Mouse (Mus musculus) fat pad, adult 2 months (tissue): Measurements from ENCODE around the gene Nsg1.

Experiments used
- DNase-seq: peaks from one replicate; pipeline ENCODE4 v3.0.0-alpha.2; 2011; ENCODE audit warnings: low read depth, low spot score; ENCODE audit errors: extremely low read depth

Nsg1 gene

DNA sequence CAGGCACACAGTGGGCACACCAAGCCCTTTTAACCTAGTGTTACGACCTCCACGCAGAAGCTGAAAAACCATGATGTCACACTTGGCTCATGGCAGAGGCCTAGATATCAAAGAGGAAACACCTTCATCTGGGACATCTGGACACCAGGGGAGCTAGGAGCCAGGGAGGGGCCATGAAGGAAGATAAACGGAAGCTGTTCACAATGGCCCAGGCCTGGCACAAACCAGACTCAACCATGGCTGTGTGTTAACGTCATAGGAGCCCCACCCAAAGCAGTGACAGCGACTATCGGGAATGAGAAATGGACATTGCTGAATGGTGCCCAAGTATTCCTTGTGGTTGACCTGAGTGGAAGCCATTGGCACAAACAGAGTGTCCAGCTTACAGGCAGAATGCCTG is 13.2 kb downstream of the Nsg1 start:
- DNase-seq, result no peak

DNA sequence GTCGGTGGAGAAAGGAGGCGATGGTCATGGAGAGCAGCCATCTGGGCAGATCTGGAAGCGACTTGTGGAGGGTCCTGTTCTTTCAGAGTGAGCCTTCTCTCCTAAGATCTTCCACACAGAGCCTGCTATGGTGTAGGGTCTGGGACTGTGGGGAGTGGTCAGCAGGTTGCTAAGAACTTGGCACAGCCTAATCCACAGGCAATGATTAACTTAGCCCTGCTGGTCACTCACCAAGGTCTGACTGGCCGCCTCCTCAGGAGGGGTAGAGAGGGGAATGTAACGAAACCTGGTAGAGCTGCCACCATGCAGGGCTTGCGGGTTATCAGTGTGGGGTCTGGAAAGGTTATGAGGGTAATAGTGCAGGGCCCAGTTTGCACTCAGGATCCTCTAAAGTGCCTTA is 18.8 kb downstream of the Nsg1 start:
- no peak for DNase-seq

DNA sequence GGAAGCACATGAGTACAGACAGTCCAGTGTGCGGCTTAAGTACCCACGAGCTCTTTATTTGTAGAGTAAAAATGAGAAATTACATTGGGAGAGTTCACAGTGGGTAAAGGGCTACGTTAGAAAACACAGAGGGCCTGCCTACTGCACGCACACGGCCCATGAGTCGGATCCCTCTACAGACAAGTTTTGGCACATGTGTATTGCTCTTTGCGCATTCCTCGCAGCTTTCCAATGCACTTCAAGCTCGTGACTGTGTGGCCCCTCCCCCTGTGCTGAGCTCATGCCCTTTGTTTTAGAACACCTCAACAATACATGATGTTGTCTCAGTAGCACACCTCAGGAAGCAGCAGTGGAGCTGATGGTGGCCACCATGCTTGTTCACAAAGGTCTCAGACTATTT is 22.5 kb downstream of the Nsg1 start:
- DNase-seq, result no peak

- DNase-seq, result no peak
Observed at GRCm38 (mm10) chr5:38136247-38136646, 23.5 kb downstream of the Nsg1 start.

GRCm38 (mm10) chr5:38129339-38129738 is 30.4 kb downstream of the Nsg1 start:
- DNase-seq, result no peak

DNA sequence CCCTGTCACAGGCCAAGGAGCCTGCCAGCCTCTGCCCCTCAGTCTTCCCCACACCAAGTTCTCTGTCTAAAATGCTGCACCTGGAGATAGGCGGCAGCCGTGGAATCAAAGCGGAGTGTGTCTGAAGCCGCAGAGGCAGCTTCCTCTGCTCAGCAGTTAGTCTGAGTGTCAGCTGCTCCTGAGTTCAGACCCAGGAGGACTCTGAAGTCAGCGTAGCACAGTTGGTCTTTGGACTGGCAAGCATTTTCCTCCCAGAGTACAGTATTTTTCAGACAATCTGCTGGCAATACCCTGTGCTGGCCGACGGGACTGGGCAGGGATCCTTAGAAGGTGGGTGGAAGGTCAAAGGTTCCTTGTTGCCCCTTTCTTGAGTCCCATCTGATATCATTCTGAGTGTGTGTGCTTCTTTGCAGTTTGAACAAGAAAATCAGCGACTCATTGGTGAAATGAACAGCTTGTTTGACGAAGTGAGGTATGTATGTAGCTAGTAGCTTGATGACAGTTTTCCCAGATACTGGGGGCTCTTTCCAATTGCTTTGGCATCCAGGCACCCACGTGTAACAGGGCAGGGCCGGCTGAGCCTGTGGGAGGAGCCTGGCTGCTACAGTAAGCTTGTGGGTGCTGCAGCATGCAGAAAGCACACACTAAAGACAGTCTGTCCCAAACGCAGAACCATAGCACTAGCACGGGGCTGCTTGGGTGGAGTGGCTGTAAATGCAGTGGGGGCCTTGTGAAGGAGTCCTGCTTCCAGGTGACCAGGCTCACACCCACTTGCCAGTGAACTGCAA is 33.0 kb downstream of the Nsg1 start:
- no peak for DNase-seq

DNA sequence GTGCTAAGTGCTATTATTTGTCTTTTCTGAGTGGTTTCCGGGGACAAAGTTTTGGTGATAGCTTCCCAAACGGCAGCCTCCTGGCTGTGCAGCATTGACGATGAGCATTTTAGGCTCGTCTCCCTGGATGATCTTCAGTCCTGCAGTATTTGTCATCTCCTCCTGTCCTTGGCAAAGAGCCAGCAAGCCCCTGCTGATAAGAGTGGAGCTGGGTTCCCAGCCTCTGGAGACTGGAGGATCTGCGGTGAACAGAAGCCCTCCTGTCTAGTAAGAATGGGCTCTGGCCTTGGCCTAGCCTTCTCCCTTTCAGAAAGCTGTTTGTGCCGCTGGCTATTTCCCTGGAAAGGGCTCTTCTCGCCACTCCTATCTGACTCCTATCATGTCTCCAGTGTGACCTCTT is 38.0 kb downstream of the Nsg1 start:
- no peak for DNase-seq

DNA sequence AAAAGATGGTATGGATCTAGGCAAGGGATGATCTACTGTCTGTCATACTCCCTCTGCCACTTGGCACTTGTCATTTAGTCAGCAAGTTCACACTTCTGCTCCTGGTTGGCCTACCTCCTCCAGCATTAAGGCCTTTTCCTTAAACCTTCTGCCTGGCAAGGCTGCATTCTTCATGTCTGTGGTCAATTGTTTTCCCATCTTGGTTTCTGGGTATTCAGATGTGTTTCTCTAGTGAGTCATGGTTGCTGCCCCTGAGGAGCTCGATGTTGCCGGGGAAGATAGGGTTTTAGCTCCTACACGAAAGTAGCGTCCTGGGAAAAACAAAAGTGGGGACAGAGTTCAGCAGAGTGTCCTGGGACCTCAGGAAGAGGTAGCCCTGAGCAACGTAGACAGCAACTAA is 40.4 kb downstream of the Nsg1 start:
- no peak for DNase-seq

DNA sequence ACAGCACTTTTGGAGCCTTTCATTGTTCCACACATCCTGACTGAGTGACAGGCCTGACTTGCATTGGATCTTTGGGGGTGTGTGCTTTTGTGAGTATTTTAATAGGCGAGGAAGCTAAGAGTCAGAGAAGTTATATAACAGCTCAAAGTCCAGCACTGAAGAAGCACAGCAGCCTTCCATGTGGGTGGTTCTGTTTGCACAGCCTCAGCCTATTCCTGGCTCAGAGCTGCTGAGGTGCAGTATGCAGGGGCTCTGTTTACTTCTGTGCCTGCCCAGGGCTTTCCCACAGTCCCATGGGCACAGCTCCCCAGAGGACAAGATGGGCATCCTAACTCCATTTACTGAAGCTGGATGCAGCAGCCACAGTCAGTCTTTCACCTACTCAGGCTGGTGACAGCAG is 42.7 kb downstream of the Nsg1 start:
- DNase-seq, result no peak

DNA sequence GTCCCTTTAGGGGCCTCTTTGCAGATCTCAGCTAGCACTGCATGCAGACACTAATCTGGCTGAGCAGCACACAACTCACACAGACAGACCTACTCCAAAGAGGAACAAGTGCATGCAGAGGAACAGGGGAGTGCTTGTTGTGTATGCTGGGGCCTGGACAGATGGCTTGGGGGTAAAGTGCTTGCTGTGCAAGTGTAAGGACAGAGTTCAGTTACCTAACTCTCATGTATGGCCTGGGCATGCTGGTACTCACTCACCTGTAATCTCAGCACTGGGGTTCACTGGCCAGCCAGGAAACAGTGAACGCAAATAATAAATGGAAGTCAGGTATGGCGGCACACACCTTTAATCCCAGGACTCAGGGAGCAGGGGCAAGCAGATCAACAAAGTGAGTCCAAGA is 45.2 kb downstream of the Nsg1 start:
- DNase-seq, result no peak

DNA sequence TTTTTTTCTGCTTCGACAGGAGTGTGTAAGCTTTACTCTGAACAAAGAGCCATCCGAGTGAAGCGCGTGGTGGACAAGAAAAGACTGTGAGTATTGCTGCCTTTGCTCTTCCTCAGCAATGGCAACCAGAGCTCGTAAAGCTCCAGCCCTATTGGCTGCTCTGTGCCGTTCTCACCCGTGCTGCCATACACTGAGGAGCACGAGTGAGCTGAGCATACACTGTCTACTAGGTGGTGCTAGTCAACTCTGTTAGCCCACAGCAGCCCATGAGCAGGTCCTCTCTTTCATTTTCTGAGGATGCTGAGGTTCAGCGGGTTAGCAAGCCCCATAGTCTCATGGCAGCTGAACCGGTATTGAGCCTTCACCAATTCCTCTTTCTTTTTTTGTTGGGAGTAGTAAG is 52.9 kb downstream of the Nsg1 start:
- no peak for DNase-seq

DNA sequence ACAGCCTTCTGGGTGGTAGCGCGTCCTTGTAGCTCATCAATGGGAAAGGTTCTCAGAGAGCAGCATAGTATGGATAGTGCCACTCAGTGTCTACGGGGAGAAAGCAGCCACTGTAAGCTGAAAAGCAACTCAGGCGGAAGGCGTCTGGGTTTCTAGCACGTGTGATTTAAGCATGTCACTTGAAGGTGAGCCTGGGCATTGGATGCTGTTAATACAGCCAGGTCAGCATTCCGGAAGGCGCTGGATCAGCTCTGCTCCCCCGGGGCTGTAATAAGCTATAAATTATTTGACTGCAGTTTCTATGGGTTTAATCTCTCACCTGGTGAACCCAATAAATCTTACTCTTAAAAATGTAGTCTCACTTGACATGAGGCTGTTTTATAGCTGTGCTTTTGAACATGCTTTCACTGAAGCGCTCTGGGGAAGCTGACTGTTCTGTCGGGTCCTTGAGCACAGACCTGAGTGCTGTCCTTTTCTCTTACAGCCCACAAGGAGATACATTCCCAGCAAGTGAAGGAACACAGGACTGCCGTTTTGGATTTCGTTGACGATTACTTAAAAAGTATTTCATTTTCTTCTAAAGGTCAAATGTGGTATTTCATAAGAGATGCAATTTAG is 53.5 kb downstream of the Nsg1 start:
- no peak for DNase-seq

- no peak for DNase-seq
Observed at GRCm38 (mm10) chr5:38102945-38103344, 56.8 kb downstream of the Nsg1 start.

DNA sequence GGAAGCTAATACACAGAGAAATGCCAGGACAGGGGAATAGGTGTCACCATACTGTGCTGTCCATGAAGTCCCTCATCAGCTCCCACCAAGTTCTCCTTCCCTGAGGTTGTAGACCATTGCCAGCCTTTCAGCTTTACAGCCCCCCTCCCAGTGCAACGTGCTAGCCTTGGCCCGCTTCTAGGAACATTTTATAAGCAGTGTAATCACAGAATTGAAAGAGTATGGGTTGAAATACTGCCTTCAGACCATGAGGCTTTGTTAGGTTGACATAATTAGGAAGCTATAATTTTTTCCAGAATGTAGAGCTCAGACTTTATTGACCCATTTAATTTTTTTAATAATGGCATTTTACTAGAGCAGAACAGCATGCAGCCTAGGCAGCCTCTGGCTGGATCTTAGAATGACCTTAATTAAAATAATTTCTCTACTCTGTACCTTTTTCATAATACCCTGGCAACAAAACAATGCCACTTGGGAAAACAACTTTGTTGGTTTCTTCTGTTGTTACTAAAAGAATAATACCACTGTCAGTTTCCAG is 60.5 kb downstream of the Nsg1 start:
- no peak for DNase-seq

GRCm38 (mm10) chr5:38097501-38098093 is 62.1 kb downstream of the Nsg1 start:
- DNase-seq, result no peak

GRCm38 (mm10) chr5:38094331-38094730 is 65.4 kb downstream of the Nsg1 start:
- DNase-seq, result no peak

DNA sequence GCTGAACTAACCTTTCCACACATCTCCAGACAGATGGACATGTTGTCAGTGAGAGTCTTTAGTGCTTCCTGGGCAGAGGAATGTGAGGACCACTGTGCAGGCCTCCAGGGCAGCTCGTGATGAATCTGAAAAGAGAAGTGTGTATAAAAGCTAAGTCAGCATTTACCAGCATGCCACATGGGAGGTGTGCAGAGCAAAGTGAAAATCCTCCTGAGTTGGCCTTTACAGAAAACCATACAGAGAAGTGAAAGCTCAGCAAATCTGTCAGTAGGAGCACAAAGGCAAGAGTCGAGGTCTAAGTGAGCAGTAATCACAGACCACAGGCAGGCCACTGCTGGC is 67.8 kb downstream of the Nsg1 start:
- no peak for DNase-seq

DNA sequence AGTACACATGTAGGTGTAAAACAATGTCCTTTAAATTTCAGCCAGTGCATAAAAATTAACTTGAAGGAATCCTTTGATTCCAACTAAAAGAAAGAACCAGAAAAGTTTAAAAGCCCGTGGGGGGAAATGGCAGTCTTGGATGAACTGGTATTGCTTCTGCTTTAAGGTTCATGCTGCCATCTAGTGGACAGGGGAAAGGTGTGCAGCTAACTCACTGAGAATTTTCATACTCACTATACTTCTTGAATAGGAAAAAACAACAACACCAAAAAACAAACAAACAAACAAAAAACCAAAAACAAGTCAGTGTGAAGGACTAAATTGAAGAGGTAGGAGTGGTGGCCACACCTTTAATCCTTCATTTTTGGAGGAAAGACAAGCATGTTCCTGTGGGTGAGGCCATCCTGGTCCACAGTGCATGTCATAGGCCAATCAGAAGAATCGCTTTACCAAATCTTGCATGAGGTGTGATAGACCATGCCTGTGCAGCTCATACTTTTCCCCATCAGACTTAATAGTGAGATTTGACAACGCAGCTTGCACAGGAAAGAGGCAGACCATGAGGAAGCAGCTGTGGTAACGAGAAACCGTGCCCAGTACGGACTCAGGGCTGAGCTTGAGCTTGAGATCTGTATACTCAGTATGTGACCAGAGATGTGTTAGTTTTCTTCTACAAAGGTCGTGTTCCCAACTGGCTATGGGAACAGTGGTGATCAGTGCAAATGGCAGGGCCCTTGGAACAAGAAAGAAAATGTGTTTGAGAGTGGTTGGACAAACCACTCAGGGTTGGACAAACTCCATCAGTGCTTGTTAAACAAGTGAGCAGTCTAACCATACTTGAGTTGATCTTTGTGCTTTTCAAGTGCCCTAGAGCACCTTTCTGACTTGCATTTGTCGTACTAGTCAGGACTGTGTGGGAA is 68.4 kb downstream of the Nsg1 start:
- DNase-seq, result no peak

GRCm38 (mm10) chr5:38090581-38090980 is 69.1 kb downstream of the Nsg1 start:
- DNase-seq, result no peak

DNA sequence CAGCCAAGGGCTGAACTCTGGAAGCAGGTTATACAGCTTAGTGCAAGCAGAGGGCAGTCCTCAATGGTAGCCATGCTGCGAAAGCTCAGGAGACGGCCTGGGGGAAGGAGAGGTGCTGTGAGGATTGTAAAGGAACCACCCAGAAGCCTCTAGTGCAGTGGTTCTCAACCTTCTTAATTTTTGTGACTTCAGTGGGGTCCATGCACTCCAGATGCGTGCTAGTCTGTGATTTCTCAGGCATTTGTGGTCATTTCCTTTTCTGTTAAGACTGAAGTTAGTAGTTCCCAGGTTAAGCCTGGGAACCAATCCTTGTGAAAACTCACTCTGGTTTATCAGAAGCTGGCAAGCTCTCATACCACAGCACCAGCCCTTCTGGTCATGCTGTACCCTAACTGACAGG is 69.6 kb downstream of the Nsg1 start:
- no peak for DNase-seq
